Mouse (Mus musculus) Patski (cell line): ENCODE data around the gene Hrc. TPM values are rescaled to one million over a fixed set of nuclear protein-coding genes. Genes with fewer than 3 reads are reported as not detected.

Experiments used
- ATAC-seq: fragments of 100-300 bp; one replicate; pipeline ENCODE4 v1.8.0; 2021
- CTCF ChIA-PET: fragments of 350-600 bp; sonication (Branson Sonifier 250); formaldehyde crosslinking; loops from one replicate; lab custom pipeline; 2022; ENCODE audit warnings: inconsistent platforms; lab: Charles Lee
- POLR2A ChIA-PET: fragments of 350-600 bp; sonication (Branson Sonifier 250); formaldehyde crosslinking; loops from one replicate; lab custom pipeline; 2022; ENCODE audit warnings: antibody characterized with exemption, inconsistent platforms; lab: Charles Lee
- DNase-seq: peaks from one replicate; pipeline ENCODE4 v3.0.0-alpha.2; 2011; ENCODE audit warnings: low read depth, low spot score
- H3K27me3 ChIP-seq: fragments of 371-371 bp; one replicate; pipeline ENCODE4 v1.5.1; 2021
- CTCF ChIP-seq: fragments of 100-300 bp; IDR thresholded peaks from one replicate; pipeline ENCODE4 v1.5.1; 2021
- in situ Hi-C: fragments of 300-500 bp; cut with MboI; formaldehyde crosslinking; loops from 3 replicates; pipeline ENCODE4 v1.11.1; 2018; ENCODE audit warnings: low pct_unique_long_range_greater_than_20kb, mixed read lengths
- polyA plus RNA-seq: library from polyadenylated mRNA; unstranded; gene quantifications from one replicate; pipeline ENCODE4 v1.2.3, GENCODE M21; 2021

The Hrc gene
- polyA plus RNA-seq, 1 experiment from 2014 or later: 0.06 TPM

DNA sequence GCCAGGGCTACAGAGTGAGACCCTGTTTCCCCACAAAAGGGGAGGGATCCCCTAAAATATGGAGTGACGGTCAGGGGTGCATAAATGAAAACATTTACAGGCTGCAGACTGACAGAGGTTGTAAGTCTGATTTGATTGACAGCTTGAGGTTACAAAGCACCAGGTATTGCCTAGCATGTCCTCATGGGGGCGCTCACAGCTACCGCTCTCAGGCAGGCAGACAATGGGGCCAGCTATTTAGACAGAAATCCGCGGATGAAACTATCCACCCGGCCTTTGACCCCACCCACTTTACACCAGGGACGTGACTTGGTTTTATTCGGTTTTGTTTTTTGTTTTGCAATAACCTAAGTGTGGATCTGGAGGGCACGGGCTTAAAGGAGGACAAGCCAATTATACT lies 25.6 kb upstream of the Hrc start:
- H3K27me3 ChIP-seq: no peaks in the 10 kb centered on the region
- in situ Hi-C loops: loop anchor here (5.0 to 10.0 kb wide), 2 partner anchors 33 to 95 kb away; partner anchors contain the start of gene Kcna7
- ChIA-PET POLR2A (no interaction called here), CTCF (interaction anchor here (0.9 to 3.5 kb wide), 7 partner anchors 9 to 86 kb away, joined by 3 to 24 read pairs (median 3); partner anchors contain the start of gene Snrnp70)
- no peak for DNase-seq
- ATAC-seq: no peak
- peak; percentile 82 for TF ChIP-seq CTCF

DNA sequence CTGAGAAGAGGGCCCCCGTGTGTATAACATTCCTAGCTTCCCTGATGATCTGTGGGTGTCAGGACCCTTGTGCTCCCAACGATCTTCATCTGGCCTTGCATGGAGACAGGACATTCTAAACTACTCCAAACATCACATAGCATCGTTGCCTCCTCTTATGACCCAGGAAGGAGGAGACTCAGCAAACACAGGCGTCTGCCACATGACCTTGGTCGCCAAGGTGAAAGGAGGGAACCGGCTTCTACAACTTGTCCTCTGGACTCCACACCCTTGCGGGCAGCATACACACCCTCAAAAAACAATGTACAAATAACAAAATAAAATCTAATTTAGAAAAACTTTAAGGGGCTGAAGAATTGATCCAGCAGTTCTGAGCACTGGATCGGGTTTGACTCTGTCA lies 23.1 kb upstream of the Hrc start:
- CTCF ChIA-PET: interaction anchor here (1.8 to 2.1 kb wide), 2 partner anchors 29 to 35 kb away, joined by 5 to 11 read pairs; partner anchors contain the start of gene Slc6a21

DNA sequence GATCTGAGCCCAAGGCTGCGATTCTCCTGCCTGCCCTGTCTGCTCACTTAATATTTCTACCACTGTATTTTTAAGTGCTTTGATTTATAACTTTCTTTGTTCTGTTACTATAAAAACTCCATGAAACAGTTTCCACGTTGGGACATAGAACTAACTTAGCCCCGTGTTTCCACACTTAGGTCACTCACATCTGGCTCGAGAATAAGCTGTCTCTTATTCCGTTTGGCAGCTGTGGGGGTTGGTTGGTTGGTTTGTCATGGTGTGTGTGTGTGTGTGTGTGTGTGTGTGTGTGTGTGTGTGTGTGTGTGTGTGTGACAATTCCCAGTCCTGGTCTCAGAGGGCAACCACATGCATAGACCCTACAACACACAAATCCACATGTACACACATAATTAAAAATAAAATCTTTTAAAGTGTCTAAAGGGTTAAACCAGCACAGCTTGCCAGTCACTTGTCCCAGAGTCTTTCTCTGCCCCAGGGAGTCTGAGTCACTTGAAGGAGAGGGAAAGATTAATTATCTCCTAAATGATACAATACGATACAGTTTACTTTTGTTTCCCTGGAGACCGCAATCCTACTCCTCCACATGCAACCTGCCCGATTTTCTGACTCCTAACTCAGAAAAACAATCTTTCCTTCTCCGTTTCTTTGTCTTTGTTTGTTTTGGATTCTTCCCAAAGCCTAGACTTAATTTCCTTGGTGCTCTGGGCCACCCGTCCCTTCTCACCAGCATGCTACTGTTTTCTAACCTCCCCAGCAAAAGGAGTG lies 22.2 kb upstream of the Hrc start:
- no peak for TF ChIP-seq CTCF
- no peaks in the 10 kb centered on the region for H3K27me3 ChIP-seq
- CTCF ChIA-PET: interaction anchor here (1.8 to 2.1 kb wide), 2 partner anchors 28 to 36 kb away, joined by 5 to 11 read pairs; partner anchors contain the start of gene Slc6a21
- ATAC-seq (peak; percentile 66), DNase-seq (peak; percentile 59)
- POLR2A ChIA-PET: interaction anchor here (0.5 to 0.8 kb wide), 3 partner anchors 21 to 294 kb away, joined by 3 to 5 read pairs (median 4); no protein-coding TSS in a partner anchor
- in situ Hi-C loops: no loop called here

More for the DNA sequence above, 23.1 kb upstream of the Hrc start:
- H3K27me3 ChIP-seq: no peaks in the 10 kb centered on the region
- TF ChIP-seq CTCF: no peak
- ATAC-seq (no peak), DNase-seq (no peak)
- in situ Hi-C loops: no loop called here
- POLR2A ChIA-PET: interaction anchor here (0.7 kb wide), 2 partner anchors 26 to 295 kb away, joined by 3 read pairs; no protein-coding TSS in a partner anchor

DNA sequence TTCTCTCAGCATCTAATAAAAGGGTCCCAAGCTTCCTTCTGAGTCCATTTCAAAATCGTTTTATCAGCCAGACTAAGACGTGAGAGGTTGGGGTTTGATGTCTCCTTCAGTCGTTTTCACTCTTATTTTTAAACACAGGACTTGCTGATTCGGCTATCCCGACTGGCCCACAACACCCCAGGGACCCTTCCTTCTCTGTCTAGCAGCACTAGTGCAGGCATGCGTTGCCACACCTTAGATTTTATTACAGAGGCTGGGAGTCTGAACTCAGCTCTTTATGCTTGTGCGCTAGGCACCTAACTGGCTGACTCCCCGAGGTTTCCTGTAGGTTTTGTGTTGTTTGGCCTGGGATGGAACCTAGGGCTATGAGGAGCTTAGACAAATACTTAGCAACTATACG lies 21.6 kb upstream of the Hrc start:
- POLR2A ChIA-PET: interaction anchor here (0.8 kb wide), 1 partner anchor 27 kb away, joined by 5 read pairs; no protein-coding TSS in a partner anchor
- DNase-seq: no peak
- ATAC-seq: peak; percentile 48
- CTCF ChIA-PET: interaction anchor here (2.1 kb wide), 1 partner anchor 28 kb away, joined by 11 read pairs; no protein-coding TSS in a partner anchor
- no peaks in the 10 kb centered on the region for H3K27me3 ChIP-seq
- TF ChIP-seq CTCF: no peak
- in situ Hi-C loops: no loop called here

- no peak for TF ChIP-seq CTCF
- ATAC-seq: no peak
- CTCF ChIA-PET: interaction anchor here (1.1 kb wide), 1 partner anchor 26 kb away, joined by 3 read pairs; no protein-coding TSS in a partner anchor
- POLR2A ChIA-PET: interaction anchor here (0.5 to 0.7 kb wide), 2 partner anchors 14 to 18 kb away, joined by 3 read pairs; no protein-coding TSS in a partner anchor
- no peaks in the 10 kb centered on the region for H3K27me3 ChIP-seq
- in situ Hi-C loops: no loop called here
- DNase-seq: no peak
Observed at GRCm38 (mm10) chr7:45315182-45315701, 19.8 kb upstream of the Hrc start.

GRCm38 (mm10) chr7:45316536-45316935 lies 18.6 kb upstream of the Hrc start:
- ATAC-seq (no peak), DNase-seq (no peak)
- no peaks in the 10 kb centered on the region for H3K27me3 ChIP-seq
- CTCF ChIA-PET: no interaction called here
- no peak for TF ChIP-seq CTCF
- in situ Hi-C loops: no loop called here
- POLR2A ChIA-PET: no interaction called here

DNA sequence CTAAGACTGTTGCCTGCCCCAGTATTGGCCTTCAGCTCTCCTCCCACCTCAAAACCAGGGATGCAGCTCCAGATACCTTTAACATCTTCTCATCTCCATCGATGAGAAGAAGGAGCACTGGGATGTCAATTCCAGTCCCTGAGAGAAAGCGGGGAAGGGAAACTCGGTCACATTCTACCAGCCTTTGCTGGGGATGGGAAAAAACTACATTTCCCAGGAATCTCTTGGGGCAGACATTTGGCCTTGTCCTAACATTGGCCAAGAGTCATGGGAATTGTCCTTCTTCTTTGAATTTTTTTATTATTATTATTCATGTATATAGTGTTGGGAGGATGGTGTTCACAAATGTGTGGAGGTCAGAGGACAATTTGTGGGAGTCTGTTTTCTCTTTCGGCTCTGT lies 12.8 kb upstream of the Hrc start:
- POLR2A ChIA-PET: no interaction called here
- TF ChIP-seq CTCF: no peak
- CTCF ChIA-PET: no interaction called here
- no peaks in the 10 kb centered on the region for H3K27me3 ChIP-seq
- in situ Hi-C loops: no loop called here
- ATAC-seq (no peak), DNase-seq (no peak)

GRCm38 (mm10) chr7:45323069-45323468 lies 12.0 kb upstream of the Hrc start:
- DNase-seq (no peak), ATAC-seq (no peak)
- ChIA-PET CTCF (interaction anchor here (1.0 kb wide), 1 partner anchor 8 kb away, joined by 3 read pairs; no protein-coding TSS in a partner anchor), POLR2A (interaction anchor here (0.6 kb wide), 1 partner anchor 367 kb away, joined by 4 read pairs; no protein-coding TSS in a partner anchor)
- in situ Hi-C loops: no loop called here
- no peaks in the 10 kb centered on the region for H3K27me3 ChIP-seq
- no peak for TF ChIP-seq CTCF

- ATAC-seq (no peak), DNase-seq (no peak)
- in situ Hi-C loops: no loop called here
- POLR2A ChIA-PET: interaction anchor here (0.6 kb wide), 1 partner anchor 360 kb away, joined by 10 read pairs; no protein-coding TSS in a partner anchor
- CTCF ChIA-PET: no interaction called here
- H3K27me3 ChIP-seq: no peaks in the 10 kb centered on the region
- TF ChIP-seq CTCF: no peak
Observed at GRCm38 (mm10) chr7:45325800-45326199, 9.3 kb upstream of the Hrc start.

GRCm38 (mm10) chr7:45328841-45329475 lies 6.1 kb upstream of the Hrc start:
- no peak for DNase-seq
- TF ChIP-seq CTCF: no peak
- in situ Hi-C loops: no loop called here
- ChIA-PET CTCF (no interaction called here), POLR2A (interaction anchor here (0.6 to 0.7 kb wide), 3 partner anchors 14 to 154 kb away, joined by 3 to 6 read pairs (median 3); no protein-coding TSS in a partner anchor)
- H3K27me3 ChIP-seq: no peaks in the 10 kb centered on the region
- ATAC-seq: no peak
